Mouse (Mus musculus): ENCODE measurements at regions not wholly inside any gene's neighbourhood (a gene's known extent, or its start where the extent isn't known, plus 50 kb on each side); places are given as distances from the start of the nearest gene placed in this dataset.

GRCm38 (mm10) chr2:80870046-80870445 is 253.0 kb downstream of the Nup35 start:
- H3K27me3 ChIP-seq (ENCODE audit: control insufficient read depth in 1 of 2, insufficient read depth in 2 of 2, low read length in 2 of 2) = no peaks in the 10 kb centered on the region
- H3K4me3 ChIP-seq (ENCODE audit: control insufficient read depth in 1 of 2, insufficient read depth in 1 of 2, low read depth in 2 of 2, low read length in 2 of 2) = no peak overlapping the region
- no peaks in the 10 kb centered on the region for H3K79me2 ChIP-seq (ENCODE audit: control insufficient read depth, insufficient read depth, low read length, poor library complexity)
- no peak for DNase-seq (ENCODE audit: low read depth, low spot score)
- TF ChIP-seq MYB (IDR thresholded peaks at IDR 0.05; ENCODE audit: low read depth, low read length) = no peak
- no peak for TF ChIP-seq RCOR1 (IDR thresholded peaks at IDR 0.05; ENCODE audit: low read depth, low read length)
- no peak for TF ChIP-seq UBTF (IDR thresholded peaks at IDR 0.05; ENCODE audit: borderline replicate concordance, insufficient read depth, low read depth, low read length)
- TF ChIP-seq EP300 (IDR thresholded peaks at IDR 0.05; ENCODE audit: low read depth in 1 of 2, low read length in 2 of 2) = no peak
- TF ChIP-seq HCFC1 (IDR thresholded peaks at IDR 0.05; ENCODE audit: low read depth, low read length) = no peak
- no peak for TF ChIP-seq MXI1 (IDR thresholded peaks at IDR 0.05; ENCODE audit: low read depth, low read length)
- no peak for TF ChIP-seq USF2 (IDR thresholded peaks at IDR 0.05; ENCODE audit: borderline replicate concordance in 1 of 2, insufficient read depth in 1 of 2, low read depth in 1 of 2, low read length in 2 of 2)
- H3K9ac ChIP-seq (ENCODE audit: control insufficient read depth, low read depth, low read length, poor library complexity, severe bottlenecking) = no peak overlapping the region
- no peaks in the 10 kb centered on the region for H3K9me3 ChIP-seq (replicated peaks; ENCODE audit: insufficient read depth, low read length)
- no peaks in the 10 kb centered on the region for H3K4me1 ChIP-seq (ENCODE audit: control insufficient read depth in 1 of 2, insufficient read depth in 2 of 2, low read length in 2 of 2)
- H3K27ac ChIP-seq (ENCODE audit: control insufficient read depth, low read depth, low read length) = no peak overlapping the region
- H3K36me3 ChIP-seq (ENCODE audit: control insufficient read depth in 1 of 2, insufficient read depth in 2 of 2, low read length in 2 of 2) = no peaks in the 10 kb centered on the region

GRCm38 (mm10) chr2:80870458-80870857 is 253.4 kb downstream of the Nup35 start:
- Histone ChIP-seq H3K27me3 (ENCODE audit: control insufficient read depth in 1 of 2, insufficient read depth in 2 of 2, low read length in 2 of 2) (no peaks in the 10 kb centered on the region), H3K4me3 (ENCODE audit: control insufficient read depth in 1 of 2, insufficient read depth in 1 of 2, low read depth in 2 of 2, low read length in 2 of 2) (no peak overlapping the region), H3K4me1 (ENCODE audit: control insufficient read depth in 1 of 2, insufficient read depth in 2 of 2, low read length in 2 of 2) (no peaks in the 10 kb centered on the region), H3K27ac (ENCODE audit: control insufficient read depth, low read depth, low read length) (no peak overlapping the region), H3K9ac (ENCODE audit: control insufficient read depth, low read depth, low read length, poor library complexity, severe bottlenecking) (no peak overlapping the region), H3K36me3 (ENCODE audit: control insufficient read depth in 1 of 2, insufficient read depth in 2 of 2, low read length in 2 of 2) (no peaks in the 10 kb centered on the region), H3K79me2 (ENCODE audit: control insufficient read depth, insufficient read depth, low read length, poor library complexity) (no peaks in the 10 kb centered on the region), H3K9me3 (replicated peaks; ENCODE audit: insufficient read depth, low read length) (no peaks in the 10 kb centered on the region)
- no peak for DNase-seq (ENCODE audit: low read depth, low spot score)
- TF ChIP-seq USF1 (IDR thresholded peaks at IDR 0.05; ENCODE audit: low read depth, low read length) = no peak
- TF ChIP-seq UBTF (IDR thresholded peaks at IDR 0.05; ENCODE audit: borderline replicate concordance, insufficient read depth, low read depth, low read length) = no peak
- no peak for TF ChIP-seq CTCF (IDR thresholded peaks at IDR 0.05 in 2 of 3, conservative IDR thresholded peaks at IDR 0.05 in 1 of 3; ENCODE audit: control insufficient read depth in 1 of 3, insufficient read depth in 1 of 3, low read depth in 2 of 3, low read length in 3 of 3, poor library complexity in 1 of 3, severe bottlenecking in 1 of 3)

- no peaks in the 10 kb centered on the region for H3K79me2 ChIP-seq (ENCODE audit: control insufficient read depth, insufficient read depth, low read length, poor library complexity)
Observed at GRCm38 (mm10) chr2:80871356-80871755, 254.3 kb downstream of the Nup35 start.

More at GRCm38 (mm10) chr2:80871356-80871755, 254.3 kb downstream of the Nup35 start:
- Histone ChIP-seq H3K27ac (ENCODE audit: control insufficient read depth, low read depth, low read length) (no peak overlapping the region), H3K36me3 (ENCODE audit: control insufficient read depth in 1 of 2, insufficient read depth in 2 of 2, low read length in 2 of 2) (no peaks in the 10 kb centered on the region), H3K27me3 (ENCODE audit: control insufficient read depth in 1 of 2, insufficient read depth in 2 of 2, low read length in 2 of 2) (no peaks in the 10 kb centered on the region), H3K4me1 (ENCODE audit: control insufficient read depth in 1 of 2, insufficient read depth in 2 of 2, low read length in 2 of 2) (no peaks in the 10 kb centered on the region), H3K4me3 (ENCODE audit: control insufficient read depth in 1 of 2, insufficient read depth in 1 of 2, low read depth in 2 of 2, low read length in 2 of 2) (no peak overlapping the region), H3K9me3 (replicated peaks; ENCODE audit: insufficient read depth, low read length) (no peaks in the 10 kb centered on the region), H3K9ac (ENCODE audit: control insufficient read depth, low read depth, low read length, poor library complexity, severe bottlenecking) (no peak overlapping the region)
- DNase-seq (ENCODE audit: low read depth, low spot score) = no peak
- TF ChIP-seq GABPA (IDR thresholded peaks at IDR 0.05; ENCODE audit: low read depth, low read length) (no peak), HCFC1 (IDR thresholded peaks at IDR 0.05; ENCODE audit: low read depth, low read length) (no peak), POLR2A (IDR thresholded peaks at IDR 0.05; ENCODE audit: control insufficient read depth in 1 of 2, insufficient read depth in 1 of 2, low read depth in 1 of 2, low read length in 2 of 2, poor library complexity in 1 of 2) (no peak), MYB (IDR thresholded peaks at IDR 0.05; ENCODE audit: low read depth, low read length) (no peak), POLR2AphosphoS2 (IDR thresholded peaks at IDR 0.05; ENCODE audit: low read length) (no peak), MYC (IDR thresholded peaks at IDR 0.05; ENCODE audit: low read depth, low read length) (no peak), JUND (IDR thresholded peaks at IDR 0.05; ENCODE audit: low read depth, low read length) (no peak), ZMIZ1 (IDR thresholded peaks at IDR 0.05; ENCODE audit: low read depth, low read length) (no peak), TBP (IDR thresholded peaks at IDR 0.05; ENCODE audit: low read depth, low read length) (no peak), UBTF (IDR thresholded peaks at IDR 0.05; ENCODE audit: borderline replicate concordance, insufficient read depth, low read depth, low read length) (no peak), RCOR1 (IDR thresholded peaks at IDR 0.05; ENCODE audit: low read depth, low read length) (no peak), POLR2AphosphoS5 (IDR thresholded peaks at IDR 0.05; ENCODE audit: borderline replicate concordance, low read depth, low read length) (no peak), MEF2A (IDR thresholded peaks at IDR 0.05; ENCODE audit: extremely low read depth, insufficient replicate concordance, low read depth, low read length, poor library complexity, severe bottlenecking) (no peak), BHLHE40 (IDR thresholded peaks at IDR 0.05; ENCODE audit: borderline replicate concordance, low read depth, low read length) (no peak)
